Mouse (Mus musculus): Measurements from ENCODE around the gene Mdc1.

Gene Mdc1

DNA sequence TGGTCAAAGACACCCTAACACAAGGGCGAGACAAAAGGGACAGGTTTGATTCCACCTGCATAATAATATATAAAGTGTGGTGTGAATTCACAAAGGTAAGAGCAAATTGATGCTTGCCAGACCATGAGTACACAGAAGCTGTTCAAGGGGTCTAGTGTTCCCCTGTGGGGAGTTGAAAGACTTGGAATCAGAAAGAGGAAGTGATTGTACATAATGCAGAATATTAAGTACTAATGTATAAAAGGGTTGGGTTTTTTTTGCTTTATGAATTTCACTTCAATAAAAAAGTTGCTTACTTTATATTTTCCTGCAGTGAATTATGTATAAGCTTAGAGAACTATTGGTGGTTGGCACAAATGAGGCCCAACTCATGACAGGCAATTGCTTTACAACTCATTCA, 18.1 kb downstream of the Mdc1 start:
- no peak for DNase-seq

DNA sequence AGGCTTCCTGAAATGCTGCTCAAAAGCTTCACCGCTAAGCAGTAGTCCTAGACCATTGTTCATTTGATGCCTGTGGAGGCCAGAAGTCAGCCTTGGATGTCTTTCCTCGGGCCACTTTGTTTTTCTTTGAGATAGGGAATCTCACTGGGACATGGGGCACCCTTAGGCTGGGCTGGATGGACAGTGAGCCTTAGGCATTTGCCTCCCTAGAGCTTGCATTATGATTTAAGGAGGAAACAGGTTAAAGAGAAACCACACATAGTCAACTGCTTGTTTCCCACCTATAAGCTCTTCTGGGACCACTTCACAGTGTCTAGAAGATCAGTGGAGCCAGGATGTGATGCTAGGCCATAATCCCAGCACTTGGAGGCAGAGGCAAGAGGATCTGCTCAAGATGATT, 18.5 kb downstream of the Mdc1 start:
- DNase-seq: no peak

DNA sequence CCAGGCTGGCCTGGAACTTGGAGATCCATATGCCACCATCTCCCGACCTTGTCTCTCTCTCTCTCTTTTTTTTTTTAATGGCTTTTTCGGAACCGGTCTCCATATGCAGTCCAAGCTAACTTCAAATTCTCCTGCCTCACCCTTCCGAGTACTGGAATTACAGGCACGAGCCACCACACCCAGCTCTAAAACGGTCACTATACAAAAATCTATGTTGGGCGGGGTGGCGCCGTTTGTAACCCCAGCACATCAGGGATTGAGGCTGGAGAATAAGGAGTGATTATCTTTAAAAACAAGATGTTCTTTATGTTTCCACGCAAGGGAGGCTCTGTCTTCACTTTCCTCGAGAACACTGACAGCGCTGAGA, 19.5 kb downstream of the Mdc1 start:
- no peak for DNase-seq

DNA sequence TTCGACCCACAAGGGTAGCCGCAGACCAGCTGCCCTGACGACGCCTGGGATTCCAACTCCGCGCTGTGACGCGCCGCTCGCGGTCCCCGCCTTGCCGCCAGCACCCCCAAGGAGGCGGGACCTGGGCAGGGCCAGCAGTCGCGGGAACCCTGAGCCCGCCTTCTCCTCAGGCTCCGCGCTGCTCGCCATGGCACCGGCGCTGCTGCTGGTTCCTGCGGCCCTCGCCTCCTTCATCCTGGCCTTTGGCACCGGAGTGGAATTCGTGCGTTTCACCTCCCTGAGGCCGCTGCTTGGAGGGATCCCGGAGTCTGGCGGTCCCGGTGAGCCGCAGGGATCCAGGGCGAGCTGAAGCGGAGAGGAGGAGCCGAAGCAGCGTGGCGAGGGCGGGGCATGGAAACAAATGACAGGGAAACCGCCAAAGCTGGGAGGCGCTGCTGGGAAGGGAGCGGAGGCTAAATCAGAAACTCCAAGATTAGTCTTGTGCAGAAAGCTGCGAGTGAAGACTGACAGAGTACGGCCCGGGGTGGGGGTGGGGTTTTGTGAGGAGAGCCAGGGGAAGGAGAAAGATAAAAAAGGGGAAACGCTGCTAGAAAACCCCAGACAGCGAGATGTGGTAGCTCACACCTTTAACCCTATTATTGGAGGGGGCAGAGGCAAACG, 20.0 kb downstream of the Mdc1 start, which contains the start of gene Nrm:
Gene Nrm (plus strand): TSS at position 121 of the 660 bp plus-strand sequence.
- peak; percentile 77 for DNase-seq

DNA sequence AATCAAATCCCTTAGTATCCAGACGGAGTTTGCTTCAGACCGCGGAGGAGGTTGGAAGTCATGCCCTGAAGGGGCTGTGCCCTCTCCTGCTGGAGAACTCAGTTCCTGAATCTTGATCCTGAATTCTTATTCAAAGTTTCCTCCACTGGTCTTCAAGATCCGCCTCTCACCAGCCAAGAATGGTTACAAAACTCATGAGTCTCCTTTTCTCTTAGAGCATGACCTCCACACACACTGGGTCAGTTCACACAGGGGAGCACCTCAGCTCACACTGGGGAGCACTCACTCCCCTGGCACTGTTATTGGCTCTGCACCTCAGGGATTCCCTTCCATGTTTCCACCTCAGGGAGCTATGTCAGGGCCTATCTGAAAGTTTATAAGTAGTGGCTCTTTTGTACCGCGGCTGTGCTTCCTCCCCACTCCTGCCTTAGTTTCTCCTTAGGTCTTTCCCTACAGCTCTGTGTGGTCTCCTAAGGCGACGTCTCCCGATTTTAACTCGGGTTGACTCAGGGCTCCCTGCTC, 23.6 kb downstream of the Mdc1 start:
- DNase-seq: no peak

DNA sequence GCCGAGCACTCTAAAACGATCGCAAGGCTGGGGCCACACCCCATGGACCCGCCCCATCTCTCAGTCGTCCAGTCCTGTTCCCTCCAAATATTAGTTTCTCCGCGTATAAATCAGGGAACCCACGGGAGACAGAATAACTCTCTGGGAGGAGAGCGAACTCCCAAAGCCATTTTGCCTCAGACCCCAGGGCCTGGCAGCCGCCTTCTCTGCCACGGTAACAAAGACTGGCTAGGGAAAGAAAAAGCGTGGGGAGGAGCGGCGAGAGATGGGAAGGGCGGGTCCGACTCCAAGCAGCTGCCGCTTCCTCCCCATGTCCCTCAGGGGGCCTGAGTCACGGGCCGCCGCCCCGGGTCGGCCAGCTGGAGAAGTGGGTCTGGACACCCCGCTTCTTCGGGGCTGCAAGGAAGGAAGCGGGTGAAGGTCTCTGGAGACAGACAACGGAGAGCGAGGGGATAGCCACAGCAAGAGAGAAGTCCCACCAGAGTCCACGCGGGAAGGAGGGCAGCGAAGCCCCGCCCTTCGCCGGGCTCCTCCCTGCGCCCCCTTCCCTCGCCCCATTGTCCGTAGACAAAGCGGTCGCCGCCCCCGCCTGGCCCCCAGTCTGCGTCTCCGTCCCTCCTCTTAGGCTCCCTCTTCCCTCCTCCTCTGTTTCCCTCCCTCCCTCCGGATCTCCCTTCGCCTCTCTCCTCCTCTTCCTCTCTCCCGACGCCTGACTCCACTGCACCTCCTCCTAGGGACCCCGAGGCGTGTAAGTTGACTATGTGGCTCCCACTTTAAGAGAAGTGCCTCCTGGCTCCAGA, 24.4 kb downstream of the Mdc1 start, which contains the start of gene Ppp1r18:
Gene Ppp1r18 (plus strand): TSS at position 113 of the 800 bp plus-strand sequence.
- no peak for DNase-seq

DNA sequence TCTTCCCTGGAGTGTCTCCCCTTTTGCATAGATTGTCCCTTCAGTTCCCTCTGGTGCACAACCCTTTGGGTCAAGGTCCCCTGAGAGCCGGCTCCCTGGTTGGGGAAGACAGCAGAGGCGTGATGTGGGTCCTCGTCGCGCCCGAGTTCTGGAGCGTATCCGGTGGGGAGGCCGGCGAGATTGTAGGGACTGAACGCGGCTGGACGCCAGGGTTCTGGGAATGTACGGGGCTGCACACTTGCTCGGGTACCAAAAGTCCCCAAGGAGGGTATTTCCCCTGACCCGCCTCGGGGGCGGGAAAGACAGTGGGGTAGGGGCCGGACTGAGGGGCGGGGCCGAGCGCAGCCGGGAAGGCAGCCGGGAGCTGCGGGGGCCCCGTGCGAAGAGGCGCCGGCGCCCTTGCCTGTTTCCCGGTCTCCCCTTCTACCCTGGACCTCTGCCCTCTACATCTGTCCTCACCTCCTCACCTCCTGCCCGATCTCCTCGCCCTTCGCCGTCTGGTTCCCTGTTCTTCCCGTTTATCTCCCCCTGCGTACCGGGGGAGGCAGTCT, 25.0 kb downstream of the Mdc1 start:
- peak in 1 of 2 experiments; percentile 56 for DNase-seq

DNA sequence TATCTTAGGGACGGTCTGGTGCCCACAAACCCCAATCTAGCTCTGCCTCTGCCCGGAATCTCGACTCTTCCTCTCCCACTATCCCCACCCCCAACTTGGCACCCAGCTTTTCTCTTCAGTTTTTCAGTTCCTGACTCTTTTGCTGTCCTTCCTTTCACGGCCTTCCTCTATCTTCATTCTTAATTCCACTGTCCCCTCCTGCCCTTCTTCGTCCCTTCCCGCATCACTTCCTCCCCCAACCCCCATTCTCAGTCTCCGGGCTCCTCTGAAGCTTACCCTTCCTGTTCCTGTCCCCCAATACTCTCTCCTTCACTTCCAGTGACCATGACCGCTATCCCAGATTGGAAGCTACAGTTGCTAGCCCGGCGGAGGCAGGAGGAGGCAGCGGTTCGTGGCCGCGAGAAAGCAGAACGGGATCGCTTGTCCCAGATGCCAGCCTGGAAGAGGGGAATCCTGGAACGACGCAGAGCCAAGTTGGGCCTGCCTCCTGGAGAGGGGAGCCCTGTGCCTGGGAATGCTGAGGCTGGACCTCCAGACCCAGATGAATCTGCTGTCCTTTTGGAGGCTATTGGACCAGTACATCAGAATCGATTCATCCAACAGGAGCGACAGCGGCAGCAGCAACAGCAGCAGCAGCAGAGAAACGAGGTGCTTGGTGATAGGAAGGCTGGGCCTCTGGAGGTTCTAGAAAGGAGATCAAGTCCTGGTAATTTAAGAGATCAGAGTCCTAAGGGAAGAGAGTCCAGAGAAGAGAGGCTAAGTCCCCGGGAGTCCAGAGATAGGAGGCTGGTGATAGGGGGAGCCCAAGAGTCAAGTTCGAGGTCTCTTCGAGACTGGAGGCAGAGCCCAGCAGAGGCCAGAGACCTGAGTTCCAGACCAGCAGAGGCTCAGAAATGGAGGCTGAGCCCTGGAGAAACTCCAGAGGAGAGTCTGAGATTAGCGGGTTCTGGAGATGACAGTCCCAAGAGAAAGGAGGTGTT, 25.9 kb downstream of the Mdc1 start:
- DNase-seq: peak in 1 of 2 experiments; percentile 58

DNA sequence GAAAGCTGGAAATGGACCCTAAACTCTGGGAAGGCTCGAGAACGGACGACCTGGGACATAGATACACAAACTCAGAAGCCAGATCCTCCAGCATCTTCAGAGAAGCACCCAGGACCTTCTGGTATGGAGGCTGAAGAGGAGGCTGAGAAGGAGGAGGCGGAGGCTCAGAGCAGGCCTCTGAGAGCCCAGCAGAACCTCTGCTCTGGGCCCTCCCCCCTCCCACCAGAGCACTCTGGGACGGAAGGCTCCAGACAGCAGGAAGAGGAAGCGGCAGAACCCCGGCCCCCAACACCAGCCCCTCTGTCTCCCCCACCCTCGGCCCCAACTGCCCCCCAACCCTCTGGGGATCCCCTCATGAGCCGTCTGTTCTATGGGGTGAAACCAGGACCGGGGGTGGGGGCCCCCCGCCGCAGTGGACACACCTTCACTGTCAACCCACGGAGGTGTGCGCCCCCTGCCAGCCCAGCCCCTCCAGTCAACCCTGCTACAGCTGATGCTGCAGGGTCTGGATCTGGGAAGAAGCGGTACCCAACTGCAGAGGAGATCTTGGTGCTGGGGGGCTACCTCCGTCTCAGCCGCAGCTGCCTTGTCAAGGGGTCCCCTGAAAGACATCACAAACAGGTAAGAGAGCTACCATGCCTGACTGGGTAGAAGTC, 27.0 kb downstream of the Mdc1 start:
- DNase-seq: peak; percentile 58 to 64

DNA sequence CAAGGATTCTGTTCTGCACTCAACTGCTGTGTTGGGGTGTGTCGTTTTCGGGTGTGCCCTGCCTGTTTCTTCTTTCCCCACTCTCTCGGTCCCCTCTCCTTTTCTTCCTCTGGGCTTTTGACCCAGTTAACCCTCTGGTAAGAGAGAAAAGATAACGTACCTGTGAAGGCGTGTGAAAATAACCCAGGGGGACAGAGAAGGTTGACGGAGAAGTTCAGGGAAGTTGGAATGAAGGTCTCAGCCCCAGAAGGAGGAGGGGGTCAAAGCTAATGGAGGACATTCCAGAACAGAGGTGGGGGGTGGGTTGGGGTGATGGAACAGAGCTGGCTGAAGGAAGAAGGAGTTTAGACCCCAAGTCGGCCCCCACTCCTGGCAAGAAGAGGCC, 27.6 kb downstream of the Mdc1 start:
- no peak for DNase-seq

DNA sequence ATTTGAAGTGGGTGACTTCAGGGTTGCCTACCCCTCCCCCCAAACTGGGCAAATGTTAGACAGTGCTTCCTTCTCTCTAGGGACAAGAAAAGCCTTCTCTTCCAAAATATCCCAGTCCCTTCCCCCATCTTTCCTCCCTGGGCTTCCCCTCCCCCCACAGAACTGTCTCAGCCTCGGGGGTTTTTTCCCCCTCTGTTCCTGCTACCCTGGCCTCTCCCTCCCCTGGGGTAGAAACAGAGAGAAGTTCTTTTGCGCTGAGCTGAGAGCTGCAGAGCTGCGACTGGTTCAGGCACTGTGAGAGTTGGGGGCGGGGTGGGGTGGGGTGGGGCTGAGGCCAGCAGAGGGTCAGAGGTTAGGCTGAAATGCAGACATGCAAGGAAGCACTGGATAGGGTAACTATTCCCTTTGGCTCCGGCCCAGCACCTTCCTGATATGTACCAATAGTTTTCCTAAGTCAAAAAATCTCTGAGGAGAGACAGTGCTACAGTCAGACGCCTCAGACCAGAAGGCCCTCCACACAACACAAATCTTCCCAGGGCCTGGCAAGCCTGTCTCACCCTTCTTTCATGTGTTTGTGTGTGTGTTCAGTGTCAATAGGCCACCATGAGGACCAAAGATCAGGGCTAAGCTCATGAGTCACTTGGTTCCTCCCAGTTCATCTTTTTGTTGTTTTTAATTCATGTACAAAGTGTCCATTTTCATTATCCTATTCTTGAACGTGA, 28.2 kb downstream of the Mdc1 start:
- peak in 1 of 2 experiments; percentile 52 for DNase-seq

DNA sequence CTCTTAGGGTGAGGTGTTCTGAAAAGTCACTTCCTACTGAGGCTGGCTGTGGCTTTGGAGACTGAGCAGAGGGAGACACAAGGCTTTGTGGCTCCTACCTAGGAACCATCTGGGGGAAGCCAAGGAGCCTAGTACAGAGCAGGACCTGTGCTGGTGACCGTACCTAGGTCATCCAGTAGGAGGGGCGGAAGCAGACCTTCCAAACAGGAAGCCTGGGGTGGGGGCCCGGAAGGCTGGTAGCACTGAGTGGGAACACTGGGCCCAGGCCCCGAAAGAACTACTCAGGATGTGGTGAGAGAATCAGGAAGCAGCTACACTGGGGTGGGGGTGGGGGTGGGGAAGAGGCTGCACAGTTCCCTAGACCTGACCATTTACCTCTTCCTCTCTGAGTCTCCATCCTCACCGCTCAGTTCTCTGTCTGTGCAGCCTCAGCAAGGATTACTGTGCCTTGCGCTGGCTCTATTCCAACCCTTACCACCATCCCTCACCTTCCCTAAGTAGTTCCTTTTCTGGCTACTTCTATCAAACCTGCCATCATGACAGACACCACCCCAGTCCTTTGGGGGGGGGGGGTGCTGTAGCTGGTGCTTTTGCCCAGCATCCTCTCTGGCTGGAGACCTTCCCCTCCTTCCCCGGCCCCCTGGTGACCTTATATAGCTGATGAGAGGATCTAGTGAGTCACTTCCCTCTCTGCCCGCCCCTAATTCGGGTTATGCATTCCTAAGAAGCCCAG, 29.0 kb downstream of the Mdc1 start:
- peak; percentile 84 to 91 for DNase-seq

DNA sequence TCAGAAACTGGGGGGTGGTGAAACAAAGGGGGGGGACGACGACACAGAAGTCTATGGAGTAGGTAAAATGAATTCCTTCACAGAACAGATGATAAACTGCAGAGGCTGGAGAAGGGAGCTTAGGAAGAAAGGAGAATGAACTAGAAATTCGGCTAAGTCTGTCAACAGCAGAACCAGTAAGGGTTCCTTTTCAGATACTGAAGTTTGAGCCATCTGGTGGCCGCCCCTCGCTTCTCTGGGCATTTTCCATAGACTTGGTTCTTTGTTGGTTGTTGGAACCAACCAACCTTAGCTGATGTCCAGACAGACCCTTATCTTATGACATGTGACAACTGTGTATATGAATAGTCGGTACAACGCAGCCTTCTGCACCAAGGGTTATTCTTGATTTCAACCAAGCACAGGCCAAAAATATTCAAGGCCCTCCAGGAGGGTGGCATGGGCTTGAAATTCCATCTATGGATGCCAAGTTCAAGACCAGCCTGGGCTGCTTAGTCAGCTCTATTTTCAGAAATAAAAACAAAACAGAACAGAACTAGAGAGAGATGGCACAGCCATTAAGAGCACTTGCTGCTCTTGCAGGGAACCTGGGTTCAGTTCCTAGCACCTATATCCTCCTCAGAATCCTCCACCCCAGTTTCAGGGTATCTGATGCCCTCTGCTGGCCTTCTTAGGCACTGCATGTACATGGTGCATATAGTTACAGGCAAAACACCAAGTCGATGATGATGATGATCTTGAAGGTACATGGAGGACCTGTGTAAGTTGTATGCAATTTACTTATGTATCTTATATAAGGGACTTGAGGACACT, 29.8 kb downstream of the Mdc1 start:
- no peak for DNase-seq

DNA sequence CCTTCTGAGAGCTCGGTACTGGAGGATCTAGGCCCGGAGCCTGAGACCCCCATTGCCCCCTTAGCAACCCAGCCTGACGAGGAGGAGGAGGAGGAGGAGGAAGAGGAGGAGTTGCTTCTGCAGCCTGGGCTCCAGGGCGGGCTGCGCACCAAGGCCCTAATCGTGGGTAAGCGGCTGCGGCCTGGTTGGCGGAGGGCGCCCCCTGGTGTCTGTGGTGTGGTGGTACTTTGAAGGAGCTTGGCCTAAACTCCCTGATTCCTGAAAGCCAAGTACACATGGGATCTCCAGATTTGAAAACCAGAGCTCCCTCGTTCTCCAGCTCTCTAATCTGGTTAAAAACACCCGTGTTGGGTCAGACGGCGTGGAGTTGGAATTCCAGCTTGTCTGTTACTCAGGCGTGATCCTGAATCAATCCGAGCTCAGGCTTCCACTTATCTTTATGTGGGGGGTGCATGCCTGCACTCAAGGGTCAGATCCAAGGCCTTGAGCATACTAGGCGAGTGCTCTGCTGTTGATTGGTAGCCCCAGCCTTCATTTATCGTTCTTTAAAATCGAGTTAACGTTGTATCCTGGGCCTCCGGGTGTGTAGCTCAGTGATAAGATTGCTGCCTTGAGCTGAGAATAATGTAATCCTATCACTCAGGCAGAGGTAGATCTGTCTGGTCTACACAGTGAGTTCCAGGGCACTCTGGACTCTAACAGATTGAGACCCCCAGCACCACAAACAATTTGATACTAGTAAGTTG, 32.6 kb downstream of the Mdc1 start:
- peak; percentile 69 to 75 for DNase-seq

DNA sequence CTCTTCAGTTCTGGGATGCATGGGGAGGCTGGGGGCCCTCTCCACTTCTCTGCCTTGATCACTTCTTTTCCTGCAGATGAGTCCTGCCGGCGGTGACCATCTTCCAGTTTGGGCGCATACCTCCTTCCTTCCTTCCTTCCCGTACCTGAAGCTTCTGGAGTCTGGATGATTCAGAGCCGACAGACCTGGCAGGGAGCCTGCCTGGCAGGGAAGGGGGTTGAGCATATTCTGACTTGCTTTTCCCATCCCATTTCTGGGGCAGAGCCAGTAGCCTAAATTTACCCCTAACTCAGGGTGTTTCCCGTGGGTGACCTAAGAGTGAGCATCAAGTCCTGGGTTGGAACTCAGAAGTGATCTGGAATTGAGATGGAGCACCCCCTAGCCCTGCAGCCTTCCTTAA, 33.4 kb downstream of the Mdc1 start:
- DNase-seq: no peak

DNA sequence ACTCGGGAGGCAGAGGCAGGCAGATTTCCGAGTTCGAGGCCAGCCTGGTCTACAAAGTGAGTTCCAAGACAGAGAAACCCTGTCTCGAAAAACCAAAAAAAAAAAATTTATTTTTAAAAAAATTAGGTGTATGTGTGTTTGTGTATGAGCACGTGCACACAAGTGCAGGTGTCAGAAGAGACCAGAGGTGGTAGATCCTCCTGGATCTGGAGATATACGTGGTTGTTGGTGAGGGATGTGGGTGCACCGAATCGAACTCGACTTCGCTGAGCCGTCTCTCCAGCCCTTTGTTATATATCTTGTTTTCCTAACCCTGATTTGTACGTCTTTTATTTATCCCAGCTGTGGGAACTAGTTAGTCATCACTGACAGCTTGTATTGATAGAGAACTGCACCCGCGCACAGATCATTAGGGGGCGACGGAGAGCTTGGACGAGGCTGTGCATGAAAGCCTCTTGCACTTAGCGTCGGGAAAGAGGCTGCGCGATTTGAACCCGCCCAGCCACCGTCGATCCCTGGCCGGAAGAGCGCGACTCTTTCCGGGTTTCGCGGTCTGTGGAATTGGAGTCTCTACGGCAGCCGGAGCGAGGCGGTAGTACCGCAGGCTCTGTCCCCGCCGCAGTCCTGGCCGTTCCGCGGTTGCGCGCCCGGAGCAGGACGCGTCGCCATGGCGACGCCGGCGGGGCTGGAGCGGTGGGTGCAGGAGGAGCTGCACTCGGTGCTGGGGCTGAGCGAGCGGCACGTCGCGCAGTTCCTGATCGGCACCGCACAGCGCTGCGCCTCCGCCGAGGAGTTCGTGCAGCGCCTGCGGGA, 38.1 kb downstream of the Mdc1 start, which contains the start of gene Dhx16:
Gene Dhx16 (plus strand): TSS at position 575 of the 813 bp plus-strand sequence.
- DNase-seq: peak; percentile 86 to 92

DNA sequence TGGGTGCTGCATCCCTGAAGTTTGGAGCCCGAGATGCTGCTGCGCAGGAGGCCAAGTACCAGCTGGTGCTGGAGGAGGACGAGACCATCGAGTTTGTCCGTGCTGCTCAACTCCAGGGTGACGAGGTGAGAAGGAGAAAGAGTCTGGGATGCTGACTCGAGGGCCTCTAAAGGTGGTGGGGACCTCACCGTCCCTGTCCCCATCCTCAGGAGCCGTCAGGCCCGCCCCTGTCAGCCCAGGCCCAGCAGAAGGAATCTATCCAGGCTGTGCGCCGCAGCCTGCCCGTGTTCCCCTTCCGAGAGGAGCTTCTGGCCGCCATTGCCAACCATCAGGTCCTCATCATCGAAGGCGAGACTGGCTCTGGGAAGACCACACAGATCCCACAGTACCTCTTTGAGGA, 41.6 kb downstream of the Mdc1 start:
- DNase-seq: no peak

DNA sequence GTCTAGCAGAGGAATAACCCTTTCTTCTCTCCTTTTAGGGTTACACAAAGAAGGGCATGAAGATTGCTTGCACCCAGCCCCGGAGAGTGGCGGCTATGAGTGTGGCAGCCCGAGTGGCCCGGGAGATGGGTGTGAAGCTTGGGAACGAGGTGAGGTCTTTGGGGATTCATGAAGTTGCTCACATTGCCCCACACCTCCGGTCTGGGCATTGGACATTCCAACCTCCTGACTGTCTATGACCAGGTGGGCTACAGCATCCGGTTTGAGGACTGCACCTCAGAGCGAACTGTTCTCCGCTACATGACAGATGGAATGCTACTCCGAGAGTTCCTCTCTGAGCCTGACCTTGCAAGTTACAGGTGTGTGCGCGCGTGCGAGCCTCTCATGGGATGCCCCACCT, 42.5 kb downstream of the Mdc1 start:
- no peak for DNase-seq
